Mouse (Mus musculus): ENCODE results near the gene Kdm6b. TPM values are rescaled to one million over a fixed set of nuclear protein-coding genes. Genes with fewer than 3 reads are reported as not detected.

The Kdm6b gene
- polyA plus RNA-seq, 1 experiment from 2014 or later: 31.7 TPM

DNA sequence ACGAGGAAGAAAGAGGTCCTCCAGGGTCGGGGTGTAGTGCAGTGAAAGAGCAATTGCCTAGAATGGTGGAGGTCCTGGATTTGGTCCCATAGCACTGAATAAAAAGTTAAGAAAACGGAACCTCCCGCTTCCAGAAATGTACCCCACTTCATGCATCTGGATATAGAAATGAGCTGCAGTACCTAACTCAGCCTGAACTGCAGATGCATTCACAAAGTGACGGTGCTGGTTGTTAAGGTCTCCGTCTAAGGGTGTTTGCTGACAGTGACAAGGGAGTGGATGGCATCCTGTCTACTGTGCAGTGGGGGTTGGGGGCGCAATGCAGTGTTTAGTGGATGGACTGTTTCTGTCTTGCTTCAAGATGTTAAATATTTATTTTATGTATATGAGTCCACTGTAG, 26.7 kb downstream of the Kdm6b start:
- 85% methylated on average over 7 of the region's 7 CpGs for WGBS
- no peaks in the 10 kb centered on the region for H3K27me3 ChIP-seq (ENCODE audit: poor library complexity, severe bottlenecking)
- H3K4me1 ChIP-seq: peaks cover 9% of the 10 kb centered on the region
- DNase-seq (ENCODE audit: extremely low spot score, low spot score): no peak
- H3K36me3 ChIP-seq (replicated peaks): peaks cover 15% of the 10 kb centered on the region
- H3K9me3 ChIP-seq: no peaks in the 10 kb centered on the region
- H3K27ac ChIP-seq: no peak overlapping the region
- no peak overlapping the region for H3K4me3 ChIP-seq

DNA sequence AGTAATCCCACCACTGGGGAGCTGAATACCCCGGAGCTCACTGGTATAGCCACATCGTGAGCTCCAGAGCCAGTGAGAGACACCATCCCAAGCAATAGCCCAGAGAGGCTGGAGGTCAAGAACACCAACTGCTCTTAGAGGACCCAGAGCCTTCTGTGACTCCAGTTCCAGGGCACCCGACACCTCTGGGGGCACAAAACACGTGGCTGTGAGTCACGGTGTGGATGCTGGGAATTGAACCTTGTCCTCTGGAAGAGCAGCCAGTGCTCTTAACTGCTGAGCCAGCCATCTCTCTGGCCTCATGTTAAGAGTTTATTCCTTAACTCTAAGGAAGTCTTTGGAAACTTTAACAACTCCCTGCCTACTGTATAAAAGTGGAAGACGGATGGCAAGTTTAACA, 28.5 kb downstream of the Kdm6b start:
- Histone ChIP-seq H3K36me3 (replicated peaks) (peaks cover 11% of the 10 kb centered on the region; the same call in 1 of the 2 replicates), H3K9me3 (no peaks in the 10 kb centered on the region), H3K27ac (no peak overlapping the region), H3K27me3 (ENCODE audit: poor library complexity, severe bottlenecking) (no peaks in the 10 kb centered on the region), H3K4me1 (peaks cover 5% of the 10 kb centered on the region), H3K4me3 (no peak overlapping the region)
- no peak for DNase-seq (ENCODE audit: extremely low spot score, low spot score)
- 84% methylated on average over 6 of the region's 6 CpGs for WGBS

DNA sequence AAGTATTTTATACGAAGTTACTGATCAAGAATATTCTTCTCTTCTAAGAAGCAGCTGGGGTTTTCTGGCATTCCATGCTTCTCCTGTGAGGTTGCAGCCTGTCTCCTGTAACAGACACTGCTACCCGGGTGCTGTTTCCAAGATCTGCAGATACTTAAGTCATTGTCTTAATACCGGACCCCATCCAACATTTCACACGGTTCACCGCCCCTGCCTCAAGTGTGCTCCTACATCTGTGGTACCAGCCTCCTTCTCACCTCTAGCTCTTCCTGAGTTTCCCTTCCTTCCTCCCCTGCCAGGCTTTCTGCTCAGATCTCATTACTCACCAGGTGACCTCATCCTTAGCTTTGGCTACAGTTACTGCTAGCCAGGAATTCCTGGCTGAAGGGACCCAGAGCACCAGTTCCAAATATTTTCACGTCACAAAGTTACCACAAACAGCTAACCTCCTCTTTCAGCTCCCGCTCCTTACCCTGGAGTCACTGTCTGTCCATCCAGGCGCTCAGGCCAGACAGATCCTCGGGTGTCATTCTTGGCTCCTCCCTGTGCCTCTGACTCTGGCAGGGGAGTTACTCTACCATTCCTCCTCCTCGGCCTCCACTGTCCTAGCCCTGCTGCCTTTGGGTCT, 30.9 kb downstream of the Kdm6b start:
- Histone ChIP-seq H3K4me1 (no peaks in the 10 kb centered on the region), H3K4me3 (no peak overlapping the region), H3K36me3 (replicated peaks) (peaks cover 16% of the 10 kb centered on the region), H3K27ac (no peak overlapping the region), H3K9me3 (no peaks in the 10 kb centered on the region), H3K27me3 (ENCODE audit: poor library complexity, severe bottlenecking) (no peaks in the 10 kb centered on the region)
- DNase-seq (ENCODE audit: extremely low spot score, low spot score): no peak
- WGBS: 70% methylated on average over 10 of the region's 10 CpGs

DNA sequence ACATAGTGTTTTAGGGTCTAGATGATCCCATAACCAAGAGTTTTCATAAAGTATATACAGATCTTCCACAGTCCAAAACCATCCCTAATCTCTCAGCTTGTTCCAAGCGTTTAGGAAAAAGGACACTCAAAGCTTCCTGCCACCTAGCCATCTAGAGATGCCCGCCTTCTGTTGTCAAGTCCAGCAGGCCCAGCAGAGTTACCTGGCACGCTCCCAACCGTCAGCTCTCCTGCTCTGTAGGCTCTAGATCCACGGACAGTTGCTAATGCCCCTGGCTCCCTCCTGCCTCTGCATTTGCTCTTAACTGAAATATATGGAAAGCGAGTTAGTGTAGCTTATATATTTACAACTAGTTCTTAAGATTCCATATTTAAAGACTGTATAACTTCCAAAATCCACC, 32.1 kb downstream of the Kdm6b start:
- peaks cover 19% of the 10 kb centered on the region for H3K36me3 ChIP-seq (replicated peaks)
- no peaks in the 10 kb centered on the region for H3K27me3 ChIP-seq (ENCODE audit: poor library complexity, severe bottlenecking)
- H3K4me3 ChIP-seq: no peak overlapping the region
- H3K4me1 ChIP-seq: no peaks in the 10 kb centered on the region
- DNase-seq (ENCODE audit: extremely low spot score, low spot score): no peak
- no peaks in the 10 kb centered on the region for H3K9me3 ChIP-seq
- no peak overlapping the region for H3K27ac ChIP-seq
- WGBS: 85% methylated on average over 6 of the region's 6 CpGs

DNA sequence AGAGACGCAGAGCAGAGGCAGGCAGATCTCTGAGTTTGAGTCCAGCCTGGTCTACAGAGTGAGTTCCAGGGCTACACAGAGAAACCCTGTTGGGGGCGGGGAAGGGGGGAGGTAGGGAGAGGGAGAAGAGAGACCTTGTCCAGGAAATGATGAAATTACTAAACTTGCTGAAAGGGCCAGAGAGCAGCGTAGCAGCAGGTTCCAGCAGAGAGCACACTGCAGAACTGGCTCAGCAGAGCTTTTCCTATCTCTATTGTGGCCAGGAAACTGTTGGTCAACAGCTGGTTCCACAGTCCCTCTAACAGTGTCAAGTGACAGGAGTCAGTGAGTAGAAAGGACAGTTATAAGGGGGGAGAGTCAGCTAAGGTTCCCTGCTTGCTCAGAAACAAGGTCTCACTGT, 33.9 kb downstream of the Kdm6b start:
- peaks cover 28% of the 10 kb centered on the region for H3K36me3 ChIP-seq (replicated peaks)

DNA sequence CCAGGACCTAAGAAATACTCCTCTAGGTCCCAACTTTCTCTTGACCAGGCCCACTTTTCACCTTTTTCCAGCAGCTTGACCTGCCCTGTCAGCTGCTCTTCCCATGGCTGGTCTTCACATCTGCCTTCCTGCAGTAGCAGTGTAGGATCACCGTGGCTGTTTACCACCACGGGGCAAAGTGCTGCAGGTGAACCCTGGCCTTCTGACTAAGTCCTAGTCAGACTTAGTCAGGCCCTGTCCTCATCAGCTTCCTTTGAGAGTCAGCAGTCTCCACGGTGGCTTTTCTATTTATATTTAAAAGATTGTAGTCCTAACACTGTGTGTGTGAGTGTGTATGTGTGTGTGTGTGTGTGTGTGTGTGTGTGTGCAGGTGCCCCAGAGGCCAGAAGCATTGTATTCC, 35.7 kb downstream of the Kdm6b start:
- Histone ChIP-seq H3K4me3 (no peak overlapping the region), H3K36me3 (replicated peaks) (peaks cover 42% of the 10 kb centered on the region), H3K4me1 (no peaks in the 10 kb centered on the region; the same call in 1 of the 2 replicates), H3K27me3 (ENCODE audit: poor library complexity, severe bottlenecking) (no peaks in the 10 kb centered on the region), H3K9me3 (no peaks in the 10 kb centered on the region), H3K27ac (no peak overlapping the region)
- 82% methylated on average over 3 of the region's 3 CpGs for WGBS
- DNase-seq (ENCODE audit: extremely low spot score, low spot score): no peak

More for the DNA sequence above, 33.9 kb downstream of the Kdm6b start:
- no peak for DNase-seq (ENCODE audit: extremely low spot score, low spot score)
- 87% methylated on average over 3 of the region's 3 CpGs for WGBS
- Histone ChIP-seq H3K27me3 (ENCODE audit: poor library complexity, severe bottlenecking) (no peaks in the 10 kb centered on the region), H3K4me3 (no peak overlapping the region), H3K27ac (no peak overlapping the region), H3K9me3 (no peaks in the 10 kb centered on the region), H3K4me1 (no peaks in the 10 kb centered on the region)

DNA sequence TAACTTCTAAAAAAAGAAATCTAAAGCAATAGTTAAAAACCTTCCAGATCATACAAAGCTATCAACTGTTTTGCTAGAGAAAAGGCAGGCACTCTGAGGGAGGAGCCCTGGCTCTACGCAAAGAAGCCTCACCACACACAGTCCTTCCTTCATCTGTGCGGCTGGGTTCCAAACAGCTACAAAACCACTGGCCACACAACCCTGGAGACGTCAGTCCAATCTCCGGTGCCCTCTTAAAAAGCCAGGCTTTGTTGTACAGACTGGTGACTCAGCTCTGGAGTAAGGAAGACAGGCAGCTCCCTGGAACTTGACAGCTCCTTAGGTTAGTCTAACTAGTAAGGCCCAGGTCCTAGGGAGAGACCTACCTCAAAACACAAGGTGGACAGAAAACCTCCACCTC, 37.8 kb downstream of the Kdm6b start:
- Histone ChIP-seq H3K9me3 (no peaks in the 10 kb centered on the region), H3K27me3 (ENCODE audit: poor library complexity, severe bottlenecking) (no peaks in the 10 kb centered on the region), H3K4me3 (no peak overlapping the region), H3K4me1 (peaks cover 21% of the 10 kb centered on the region), H3K27ac (no peak overlapping the region), H3K36me3 (replicated peaks) (peaks cover 48% of the 10 kb centered on the region)
- no peak for DNase-seq (ENCODE audit: extremely low spot score, low spot score)
- 88% methylated on average over 4 of the region's 4 CpGs for WGBS

DNA sequence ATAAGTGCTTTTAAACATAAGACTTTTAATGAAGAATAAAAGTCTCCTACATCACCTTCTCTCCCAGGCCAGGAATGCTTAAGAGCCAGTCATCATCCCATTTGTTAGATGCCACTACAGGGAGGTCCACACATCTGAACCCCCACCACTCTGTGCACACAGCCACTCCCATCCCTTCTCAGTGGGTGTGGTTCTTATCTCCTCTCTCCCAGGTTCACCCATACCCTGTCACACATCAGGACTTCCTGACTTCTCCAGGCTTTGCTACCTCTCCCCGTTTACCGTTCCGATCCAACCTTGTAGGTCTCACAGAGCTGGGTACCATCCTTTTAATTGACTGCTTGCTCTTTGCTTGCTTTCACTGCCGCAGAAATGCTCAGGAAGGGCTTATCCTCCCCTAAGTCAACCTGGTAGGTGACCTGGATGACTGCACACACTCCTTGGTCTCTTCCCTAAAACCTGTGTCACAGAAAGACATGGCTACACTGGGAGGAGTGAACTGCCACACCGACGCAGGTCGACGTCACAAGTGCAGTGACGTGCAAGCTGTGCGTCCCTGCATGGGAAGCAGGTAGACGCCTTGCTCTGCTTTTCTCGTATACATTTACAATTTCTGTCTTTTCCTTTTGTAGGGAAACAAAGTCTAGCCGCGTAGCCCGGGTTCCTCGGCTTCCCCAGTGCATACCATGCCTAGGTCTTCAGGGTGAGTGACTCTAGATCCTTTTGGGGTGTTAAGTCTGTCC, 40.1 kb downstream of the Kdm6b start:
- Histone ChIP-seq H3K4me3 (peak overlapping the region; percentile 3; the same call in 1 of the 2 replicates), H3K36me3 (replicated peaks) (peaks cover 43% of the 10 kb centered on the region), H3K9me3 (no peaks in the 10 kb centered on the region), H3K4me1 (peaks cover 38% of the 10 kb centered on the region), H3K27ac (0 out of 2 replicates have a peak overlapping the region, but pooled peaks have one; percentile 40), H3K27me3 (ENCODE audit: poor library complexity, severe bottlenecking) (no peaks in the 10 kb centered on the region)
- no peak for DNase-seq (ENCODE audit: extremely low spot score, low spot score)
- WGBS: 93% methylated on average over 16 of the region's 16 CpGs

DNA sequence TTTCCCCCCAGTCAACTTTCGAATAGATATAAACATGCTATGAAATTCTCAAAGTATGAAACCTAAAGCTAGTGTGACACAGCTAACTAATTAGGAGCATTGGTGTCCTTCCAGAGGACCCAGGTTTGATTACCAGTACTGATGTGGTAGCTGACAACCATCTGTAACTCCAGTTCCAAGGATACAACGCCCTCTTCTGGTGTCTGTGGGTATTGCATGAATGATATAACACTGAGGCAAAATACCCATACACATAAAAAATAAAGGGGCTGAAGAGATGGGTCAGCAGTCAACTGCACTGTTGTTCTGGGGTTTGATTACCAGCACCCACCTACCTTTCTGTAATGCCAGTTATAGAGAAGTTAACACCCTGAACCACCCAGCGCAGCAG, 40.7 kb downstream of the Kdm6b start:
- H3K27me3 ChIP-seq (ENCODE audit: poor library complexity, severe bottlenecking): no peaks in the 10 kb centered on the region
- H3K27ac ChIP-seq: no peak overlapping the region
- H3K4me3 ChIP-seq: no peak overlapping the region

DNA sequence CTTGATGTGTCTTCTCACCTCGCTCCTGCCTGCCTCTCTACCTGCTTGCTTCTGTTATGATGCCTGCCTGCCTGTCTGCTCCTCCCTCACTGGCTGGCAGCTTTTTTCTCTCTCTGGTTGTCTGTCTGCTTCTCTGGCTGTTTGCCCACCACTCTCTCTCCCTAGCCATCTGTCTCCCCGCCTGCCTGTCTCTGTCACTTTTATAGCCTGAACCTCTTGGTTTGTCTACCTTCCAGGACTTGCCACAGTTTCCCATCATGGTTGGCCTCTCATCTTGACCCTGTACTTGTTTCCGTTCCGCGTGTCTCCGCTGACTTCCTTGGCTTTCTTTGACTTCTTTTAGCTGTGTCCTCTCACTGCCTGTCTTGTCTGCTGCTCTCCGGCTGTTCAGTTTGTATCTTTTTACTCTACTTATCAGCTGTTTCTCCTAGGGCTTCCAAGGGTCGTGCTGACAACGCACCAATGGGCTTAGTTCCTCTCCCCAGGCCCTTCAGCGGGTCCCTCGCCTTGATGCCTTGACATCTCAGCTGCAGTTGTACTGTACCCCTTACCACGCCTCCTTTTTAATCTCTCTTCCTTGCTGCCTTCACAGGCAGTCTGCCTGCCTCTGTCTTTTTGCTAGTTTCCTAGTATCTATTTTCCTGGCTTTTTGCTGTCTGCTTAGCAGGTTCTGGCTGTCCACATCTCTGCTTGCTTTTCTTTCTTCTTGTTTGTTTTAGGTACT, 41.3 kb downstream of the Kdm6b start:
- Histone ChIP-seq H3K4me1 (peaks cover 50% of the 10 kb centered on the region), H3K27me3 (ENCODE audit: poor library complexity, severe bottlenecking) (no peaks in the 10 kb centered on the region), H3K4me3 (peak overlapping the region; percentile 97), H3K27ac (peak overlapping the region; percentile 83), H3K36me3 (replicated peaks) (peaks cover 33% of the 10 kb centered on the region), H3K9me3 (no peaks in the 10 kb centered on the region)
- no peak for DNase-seq (ENCODE audit: extremely low spot score, low spot score)
- 68% methylated on average over 12 of the region's 12 CpGs for WGBS

More for the DNA sequence above, 40.7 kb downstream of the Kdm6b start:
- DNase-seq (ENCODE audit: extremely low spot score, low spot score): no peak
- 65% methylated on average over 3 of the region's 3 CpGs for WGBS
- H3K36me3 ChIP-seq (replicated peaks): peaks cover 38% of the 10 kb centered on the region
- H3K4me1 ChIP-seq: peaks cover 45% of the 10 kb centered on the region
- no peaks in the 10 kb centered on the region for H3K9me3 ChIP-seq

DNA sequence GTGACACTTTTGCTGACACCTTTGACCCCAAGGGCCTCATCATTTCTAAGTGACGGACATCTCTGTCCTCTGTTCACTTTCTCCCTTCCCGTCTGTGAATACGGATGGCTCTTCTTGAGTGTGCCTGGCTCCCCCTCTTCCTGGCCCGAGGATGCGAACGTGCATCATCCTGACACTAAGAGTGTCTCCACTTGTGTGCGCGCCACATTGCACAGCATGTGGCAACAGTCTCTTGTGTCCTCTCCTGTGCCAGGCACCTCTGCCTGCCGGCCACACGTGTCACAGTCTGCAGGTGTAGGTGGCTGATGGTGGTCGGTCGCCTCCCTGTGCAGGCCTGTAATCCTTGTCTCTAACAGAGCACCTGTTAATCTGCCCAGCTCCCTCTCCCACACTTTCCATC, 41.9 kb downstream of the Kdm6b start:
- DNase-seq (ENCODE audit: extremely low spot score, low spot score): no peak
- Histone ChIP-seq H3K27me3 (ENCODE audit: poor library complexity, severe bottlenecking) (no peaks in the 10 kb centered on the region), H3K27ac (peak overlapping the region; percentile 83), H3K9me3 (no peaks in the 10 kb centered on the region), H3K4me1 (peaks cover 56% of the 10 kb centered on the region), H3K4me3 (peak overlapping the region; percentile 97), H3K36me3 (replicated peaks) (peaks cover 33% of the 10 kb centered on the region)
- WGBS: 42% methylated on average over 12 of the region's 12 CpGs

DNA sequence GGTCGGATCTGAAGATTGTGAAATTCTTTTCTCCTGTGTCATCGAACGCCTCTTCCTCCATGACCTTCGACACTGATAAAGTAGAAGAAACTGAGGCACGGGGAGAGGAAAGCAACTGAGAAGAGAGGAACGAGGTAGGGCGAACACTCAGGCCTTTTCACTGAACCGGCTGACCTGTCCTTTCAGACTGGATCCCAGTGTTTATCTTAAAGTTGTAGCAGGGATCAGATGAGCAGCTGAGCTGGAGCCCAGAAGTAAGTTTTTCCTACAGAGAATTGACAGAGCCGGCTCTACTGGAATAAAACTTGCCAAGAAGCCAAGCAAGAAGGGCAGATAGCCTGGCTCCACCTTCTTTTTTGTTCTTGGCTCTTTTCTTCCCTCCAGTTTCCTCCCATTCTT, 42.7 kb downstream of the Kdm6b start:
- H3K4me3 ChIP-seq: peak overlapping the region; percentile 97
- H3K9me3 ChIP-seq: no peaks in the 10 kb centered on the region
- H3K36me3 ChIP-seq (replicated peaks): peaks cover 33% of the 10 kb centered on the region
- H3K27ac ChIP-seq: peak overlapping the region; percentile 83
- H3K27me3 ChIP-seq (ENCODE audit: poor library complexity, severe bottlenecking): no peaks in the 10 kb centered on the region
- 16% methylated on average over 9 of the region's 9 CpGs for WGBS
- peaks cover 64% of the 10 kb centered on the region for H3K4me1 ChIP-seq
- no peak for DNase-seq (ENCODE audit: extremely low spot score, low spot score)

Measured in forebrain, embryonic 10.5 days (tissue).